Mouse (Mus musculus) heart, embryonic 15.5 days (tissue): Measurements from ENCODE around the gene Ndst4. TPM values are rescaled to one million over a fixed set of nuclear protein-coding genes. Genes with fewer than 3 reads are reported as not detected.
A peak's percentile ranks its signal among the peaks of the same experiment; 100 is the strongest.

ENCODE experiments used
- ATAC-seq: fragments of 200-750 bp; cut with Nextera tagmentation; replicated peaks from 2 replicates; pipeline ENCODE4 v1.8.0; 2017; ENCODE audit warnings: low read depth, moderate TSS enrichment; ENCODE audit not compliant: insufficient number of reproducible peaks, insufficient read depth, low FRiP score
- H3K27ac ChIP-seq: fragments of 300-500 bp; sonication (generic); 2 replicates; pipeline ENCODE4 v1.5.1; 2015; ENCODE audit warnings: mild to moderate bottlenecking, inconsistent platforms
- H3K27me3 ChIP-seq: fragments of 300-500 bp; sonication (generic); 2 replicates; pipeline ENCODE4 v1.6.1; 2015; ENCODE audit warnings: inconsistent platforms
- H3K36me3 ChIP-seq: fragments of 300-500 bp; sonication (generic); 2 replicates; pipeline ENCODE4 v1.6.1; 2015; ENCODE audit warnings: mild to moderate bottlenecking, inconsistent platforms
- H3K4me1 ChIP-seq: fragments of 300-500 bp; sonication (generic); replicated peaks from 2 replicates; pipeline ENCODE4 v1.6.1; 2015; ENCODE audit warnings: inconsistent platforms
- H3K4me2 ChIP-seq: fragments of 300-500 bp; sonication (generic); 2 replicates; pipeline ENCODE4 v1.6.1; 2015; ENCODE audit warnings: inconsistent platforms, mild to moderate bottlenecking, moderate library complexity
- H3K4me3 ChIP-seq: fragments of 300-500 bp; sonication (generic); 2 replicates; pipeline ENCODE4 v1.5.1; 2015; ENCODE audit warnings: mild to moderate bottlenecking, inconsistent platforms
- H3K9ac ChIP-seq: fragments of 300-500 bp; sonication (generic); 2 replicates; pipeline ENCODE4 v1.6.1; 2015; ENCODE audit warnings: mild to moderate bottlenecking, inconsistent platforms
- H3K9me3 ChIP-seq: fragments of 300-500 bp; sonication (generic); replicated peaks from 2 replicates; pipeline ENCODE4 v1.6.1; 2016; ENCODE audit warnings: inconsistent platforms
- WGBS: fragments of 180-500 bp; shearing (Covaris S2); methylation state at CpG from one replicate; pipeline ENCODE4 v1.1.7; 2015; ENCODE audit warnings: mixed read lengths; 5-methylcytosine and 5-hydroxymethylcytosine counted together
- polyA plus RNA-seq: library from polyadenylated mRNA; unstranded; fragments of >200 nt; fragmentation: Nextera tagmentation; extraction: Ambion mirVana; gene quantifications from 2 replicates; pipeline ENCODE4 v1.2.1, GENCODE M21; 2015

The Ndst4 gene
- polyA plus RNA-seq, 1 experiment from 2014 or later, result 0.21 TPM

GRCm38 (mm10) chr3:125660884-125661532 is 257.1 kb downstream of the Ndst4 start:
- H3K4me2 ChIP-seq, result no peak overlapping the region
- H3K27me3 ChIP-seq, result no peaks in the 10 kb centered on the region
- H3K9ac ChIP-seq, result no peak overlapping the region
- H3K4me3 ChIP-seq, result no peak overlapping the region
- H3K36me3 ChIP-seq, result no peaks in the 10 kb centered on the region
- ATAC-seq, result no peak
- WGBS, result 35% methylated on average over 2 of the region's 2 CpGs
- H3K27ac ChIP-seq, result no peak overlapping the region
- no peaks in the 10 kb centered on the region for H3K9me3 ChIP-seq
- H3K4me1 ChIP-seq, result no peaks in the 10 kb centered on the region

GRCm38 (mm10) chr3:125673997-125674794 is 270.3 kb downstream of the Ndst4 start:
- Histone ChIP-seq H3K4me2 (no peak overlapping the region), H3K4me1 (no peaks in the 10 kb centered on the region), H3K36me3 (no peaks in the 10 kb centered on the region), H3K9ac (no peak overlapping the region), H3K9me3 (no peaks in the 10 kb centered on the region), H3K27me3 (no peaks in the 10 kb centered on the region), H3K4me3 (no peak overlapping the region), H3K27ac (no peak overlapping the region)
- no peak for ATAC-seq
- WGBS, result 64% methylated on average over 9 of the region's 9 CpGs

GRCm38 (mm10) chr3:125675211-125675896 is 271.5 kb downstream of the Ndst4 start:
- no peaks in the 10 kb centered on the region for H3K9me3 ChIP-seq
- no peak overlapping the region for H3K27ac ChIP-seq
- no peaks in the 10 kb centered on the region for H3K36me3 ChIP-seq
- no peak overlapping the region for H3K4me3 ChIP-seq
- no peaks in the 10 kb centered on the region for H3K4me1 ChIP-seq
- no peak overlapping the region for H3K4me2 ChIP-seq
- WGBS, result 82% methylated on average over 6 of the region's 6 CpGs
- H3K9ac ChIP-seq, result no peak overlapping the region
- no peak for ATAC-seq
- H3K27me3 ChIP-seq, result no peaks in the 10 kb centered on the region

GRCm38 (mm10) chr3:125678924-125679323 is 275.0 kb downstream of the Ndst4 start:
- Histone ChIP-seq H3K27me3 (no peaks in the 10 kb centered on the region), H3K36me3 (no peaks in the 10 kb centered on the region), H3K4me1 (no peaks in the 10 kb centered on the region), H3K4me3 (no peak overlapping the region), H3K9ac (no peak overlapping the region), H3K27ac (no peak overlapping the region), H3K4me2 (no peak overlapping the region), H3K9me3 (no peaks in the 10 kb centered on the region)
- WGBS, result 79% methylated on average over 9 of the region's 9 CpGs
- no peak for ATAC-seq

- Histone ChIP-seq H3K27me3 (no peaks in the 10 kb centered on the region), H3K4me1 (no peaks in the 10 kb centered on the region), H3K9me3 (no peaks in the 10 kb centered on the region), H3K27ac (no peak overlapping the region), H3K4me2 (no peak overlapping the region), H3K4me3 (no peak overlapping the region), H3K9ac (no peak overlapping the region), H3K36me3 (no peaks in the 10 kb centered on the region)
- ATAC-seq, result no peak
- WGBS, result 63% methylated on average over 8 of the region's 8 CpGs
Measured at GRCm38 (mm10) chr3:125683460-125684230, 279.8 kb downstream of the Ndst4 start.

- no peaks in the 10 kb centered on the region for H3K36me3 ChIP-seq
- H3K27me3 ChIP-seq, result no peaks in the 10 kb centered on the region
- no peak overlapping the region for H3K4me3 ChIP-seq
- H3K4me2 ChIP-seq, result no peak overlapping the region
- no peak for ATAC-seq
- no peak overlapping the region for H3K27ac ChIP-seq
- H3K9ac ChIP-seq, result no peak overlapping the region
- WGBS, result 80% methylated on average over 1 of the region's 1 CpGs
- no peaks in the 10 kb centered on the region for H3K4me1 ChIP-seq
- no peaks in the 10 kb centered on the region for H3K9me3 ChIP-seq
Measured at GRCm38 (mm10) chr3:125684583-125684982, 280.7 kb downstream of the Ndst4 start.

GRCm38 (mm10) chr3:125687601-125688000 is 283.7 kb downstream of the Ndst4 start:
- Histone ChIP-seq H3K36me3 (no peaks in the 10 kb centered on the region), H3K27me3 (no peaks in the 10 kb centered on the region), H3K4me2 (no peak overlapping the region), H3K4me1 (no peaks in the 10 kb centered on the region), H3K27ac (no peak overlapping the region), H3K9ac (no peak overlapping the region), H3K9me3 (no peaks in the 10 kb centered on the region), H3K4me3 (no peak overlapping the region)
- 65% methylated on average over 2 of the region's 2 CpGs for WGBS
- no peak for ATAC-seq

- Histone ChIP-seq H3K27ac (no peak overlapping the region), H3K9me3 (no peaks in the 10 kb centered on the region), H3K4me2 (no peak overlapping the region), H3K9ac (no peak overlapping the region), H3K4me1 (no peaks in the 10 kb centered on the region), H3K36me3 (no peaks in the 10 kb centered on the region), H3K4me3 (no peak overlapping the region), H3K27me3 (no peaks in the 10 kb centered on the region)
- no peak for ATAC-seq
- WGBS, result 75% methylated on average over 1 of the region's 1 CpGs
Measured at GRCm38 (mm10) chr3:125690948-125691347, 287.1 kb downstream of the Ndst4 start.

GRCm38 (mm10) chr3:125722953-125723352 is 319.1 kb downstream of the Ndst4 start:
- no peak overlapping the region for H3K4me3 ChIP-seq
- no peak for ATAC-seq
- no peak overlapping the region for H3K27ac ChIP-seq
- no peaks in the 10 kb centered on the region for H3K27me3 ChIP-seq
- H3K36me3 ChIP-seq, result no peaks in the 10 kb centered on the region
- H3K4me2 ChIP-seq, result no peak overlapping the region
- no peaks in the 10 kb centered on the region for H3K9me3 ChIP-seq
- no peaks in the 10 kb centered on the region for H3K4me1 ChIP-seq
- no peak overlapping the region for H3K9ac ChIP-seq
- 74% methylated on average over 2 of the region's 2 CpGs for WGBS

- H3K27me3 ChIP-seq, result no peaks in the 10 kb centered on the region
- no peak; the same call in 1 of the 2 replicates for ATAC-seq
- H3K4me1 ChIP-seq, result no peaks in the 10 kb centered on the region
- H3K9me3 ChIP-seq, result no peaks in the 10 kb centered on the region
- H3K4me3 ChIP-seq, result no peak overlapping the region
- no peak overlapping the region for H3K4me2 ChIP-seq
- H3K36me3 ChIP-seq, result no peaks in the 10 kb centered on the region
- WGBS, result 34% methylated on average over 2 of the region's 2 CpGs
- no peak overlapping the region for H3K9ac ChIP-seq
- 0 out of 2 replicates have a peak overlapping the region, but pooled peaks have one; percentile 5 for H3K27ac ChIP-seq
Measured at GRCm38 (mm10) chr3:125734945-125735344, 331.1 kb downstream of the Ndst4 start.
